Mouse (Mus musculus): ENCODE results near the gene Mcidas.

Mcidas gene

GRCm38 (mm10) chr13:112993531-112994152 lies at the start of gene Mcidas:
Mcidas (plus strand) TSS chr13:112993845.
- DNase-seq (ENCODE audit: low read depth), result no peak

- DNase-seq (ENCODE audit: low read depth), result no peak
Observed at GRCm38 (mm10) chr13:112945312-112945711, 48.3 kb upstream of the Mcidas start.

GRCm38 (mm10) chr13:112945900-112946299 lies 47.7 kb upstream of the Mcidas start:
- peak; percentile 35 for DNase-seq (ENCODE audit: low read depth)

- DNase-seq (ENCODE audit: low read depth), result no peak
Observed at GRCm38 (mm10) chr13:112954067-112954466, 39.6 kb upstream of the Mcidas start.

GRCm38 (mm10) chr13:112963081-112963480 lies 30.6 kb upstream of the Mcidas start:
- no peak for DNase-seq (ENCODE audit: low read depth)

- DNase-seq (ENCODE audit: low read depth), result no peak
Observed at GRCm38 (mm10) chr13:112964421-112964820, 29.2 kb upstream of the Mcidas start.

GRCm38 (mm10) chr13:112967267-112967666 lies 26.4 kb upstream of the Mcidas start:
- no peak for DNase-seq (ENCODE audit: low read depth)

DNA sequence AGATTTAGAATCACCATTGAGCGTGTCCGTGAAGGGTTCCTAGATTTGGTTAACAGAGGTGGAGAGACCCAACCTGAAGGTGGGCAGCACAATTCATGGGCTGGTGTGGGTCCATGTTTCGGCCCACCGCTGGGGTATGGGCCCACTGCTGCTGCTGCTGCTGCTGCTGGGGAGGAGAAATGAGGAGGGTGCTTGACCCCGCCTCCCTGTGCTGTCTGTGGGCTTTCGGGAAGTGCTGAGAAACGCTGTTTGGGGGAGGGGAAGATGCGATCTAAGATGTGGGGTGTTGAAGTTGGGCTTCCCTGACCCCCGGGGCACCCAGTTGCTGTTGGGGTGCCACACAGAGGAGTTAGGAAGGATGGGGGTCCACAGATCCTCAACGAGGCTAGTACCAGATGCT lies 16.9 kb upstream of the Mcidas start:
- no peak for DNase-seq (ENCODE audit: low read depth)

DNA sequence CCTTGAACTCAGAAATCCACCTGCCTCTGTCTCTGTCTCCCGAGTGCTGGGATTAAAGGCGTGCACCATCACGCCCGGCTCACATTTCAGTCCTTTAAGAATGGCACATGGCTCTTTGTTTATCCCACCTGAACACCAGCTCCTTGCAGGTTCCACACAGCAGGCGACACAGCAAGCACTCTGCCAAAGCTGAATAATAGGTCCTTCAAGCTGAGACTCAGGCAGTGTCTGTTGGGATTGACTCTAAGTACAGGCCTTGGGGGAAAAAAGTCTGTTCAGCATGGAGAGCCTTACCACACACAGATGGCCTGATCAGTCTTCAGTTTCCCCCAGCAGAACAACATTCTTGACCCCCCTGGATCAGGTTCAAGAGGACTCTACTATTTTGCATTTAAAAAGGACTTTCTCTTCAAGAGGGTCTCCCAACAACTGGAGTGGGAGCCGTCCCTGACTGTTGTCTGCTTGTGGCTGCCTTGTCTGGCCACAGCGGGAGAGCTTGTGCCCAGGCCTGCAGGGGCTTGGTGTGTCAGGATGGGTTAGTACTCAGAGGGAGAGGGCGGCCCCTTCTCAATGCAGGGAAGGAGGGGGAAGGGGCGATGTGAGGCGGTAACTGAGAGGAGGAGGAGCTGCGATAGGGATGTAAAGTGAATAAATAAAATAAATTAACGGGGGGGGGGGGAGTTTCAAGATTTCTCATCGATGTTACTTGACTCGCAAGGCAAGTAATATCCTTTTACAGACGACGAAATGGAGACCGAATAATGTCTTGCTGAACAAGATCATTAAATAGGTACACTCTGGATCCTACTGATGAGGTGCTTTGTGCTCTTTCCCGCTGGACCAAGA lies 7.8 kb upstream of the Mcidas start:
- DNase-seq (ENCODE audit: low read depth), result no peak

DNA sequence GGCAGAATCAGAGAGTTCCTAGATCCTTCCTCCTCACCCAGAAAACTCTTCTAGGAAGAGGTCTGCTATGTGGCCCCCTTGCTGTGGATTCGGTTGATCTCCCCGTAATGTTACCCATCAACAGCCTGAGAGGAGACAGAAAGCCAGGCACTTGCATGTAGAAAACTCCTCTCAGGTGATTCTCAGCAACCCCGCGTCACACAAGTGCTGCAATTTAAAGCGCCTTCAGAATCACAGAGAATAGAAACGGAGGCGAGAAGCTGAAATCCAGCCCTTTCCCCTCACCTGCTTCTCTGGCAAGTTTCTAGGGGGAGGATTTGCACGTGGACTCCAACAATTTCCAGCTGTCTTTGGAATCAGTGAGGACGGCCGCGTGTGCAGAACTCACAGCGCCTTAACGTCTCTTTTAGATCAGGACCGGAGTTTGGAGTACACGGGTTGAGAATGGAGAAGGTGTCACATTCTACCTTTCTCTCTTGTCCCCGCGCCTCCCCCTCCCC lies 7.1 kb upstream of the Mcidas start:
- DNase-seq (ENCODE audit: low read depth), result no peak

- no peak for DNase-seq (ENCODE audit: low read depth)
Observed at GRCm38 (mm10) chr13:112987532-112987943, 6.1 kb upstream of the Mcidas start, which contains the start of gene Ccno. Ccno (plus strand) TSS chr13:112987802.

DNA sequence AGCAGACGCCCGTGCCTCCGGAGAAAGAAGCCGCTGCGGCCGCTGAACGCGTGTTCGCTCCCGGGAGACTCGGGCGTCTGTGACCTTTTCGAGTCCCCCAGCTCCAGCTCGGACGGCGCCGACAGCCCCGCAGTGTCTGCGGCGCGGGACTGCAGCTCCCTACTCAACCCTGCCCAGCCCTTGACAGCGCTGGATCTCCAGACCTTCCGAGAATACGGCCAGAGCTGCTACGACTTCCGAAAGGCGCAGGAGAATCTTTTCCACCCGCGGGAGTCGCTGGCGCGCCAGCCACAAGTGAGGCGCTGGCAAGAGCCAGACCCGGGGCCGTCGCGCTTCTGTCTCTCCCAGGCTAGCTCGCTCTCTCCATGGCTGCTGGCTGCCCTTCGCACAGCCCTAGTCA lies 5.7 kb upstream of the Mcidas start:
- DNase-seq (ENCODE audit: low read depth), result no peak

DNA sequence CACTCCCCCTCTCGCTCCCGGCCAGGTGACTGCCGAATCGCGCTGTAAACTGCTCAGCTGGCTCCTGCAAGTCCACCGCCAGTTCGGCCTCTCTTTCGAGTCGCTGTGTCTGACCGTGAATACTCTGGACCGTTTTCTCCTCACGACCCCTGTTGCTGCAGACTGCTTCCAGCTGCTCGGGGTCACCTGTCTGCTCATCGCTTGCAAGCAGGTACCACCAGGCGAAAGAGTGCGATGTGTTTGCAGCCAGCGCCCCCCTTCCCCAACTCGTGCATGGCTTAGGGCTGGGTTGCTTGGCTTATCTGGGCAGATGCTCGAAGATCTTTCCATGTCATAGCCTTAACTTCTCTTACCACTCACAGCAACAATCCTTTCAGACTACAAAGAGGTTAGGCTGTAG lies 4.8 kb upstream of the Mcidas start:
- no peak for DNase-seq (ENCODE audit: low read depth)

- DNase-seq (ENCODE audit: low read depth), result no peak
Observed at GRCm38 (mm10) chr13:112989541-112989940, 4.1 kb upstream of the Mcidas start.

- DNase-seq (ENCODE audit: low read depth), result peak; percentile 58
Observed at GRCm38 (mm10) chr13:112990346-112990745, 3.3 kb upstream of the Mcidas start.

GRCm38 (mm10) chr13:112994191-112994590 lies 546 bp downstream of the Mcidas start:
- DNase-seq (ENCODE audit: low read depth), result no peak

DNA sequence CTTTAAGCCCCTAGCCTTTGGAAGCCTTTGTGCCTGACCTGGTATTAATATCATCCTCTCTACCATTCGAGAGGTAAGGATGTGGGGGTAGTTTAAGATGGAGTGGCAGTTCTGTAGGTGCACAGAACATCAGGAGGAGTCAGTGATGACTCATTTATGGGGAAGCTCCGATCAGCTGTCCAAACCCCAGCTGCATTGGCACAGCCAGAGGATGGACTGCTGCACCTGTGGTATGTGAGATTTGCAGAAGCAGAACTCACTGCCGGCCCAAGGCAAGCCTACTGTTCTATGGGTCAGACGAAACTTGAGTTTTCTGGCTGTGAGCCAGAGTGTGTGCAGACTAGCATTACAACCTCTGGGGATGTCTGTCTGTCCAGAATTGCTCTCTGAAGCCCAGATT lies 2.8 kb downstream of the Mcidas start:
- DNase-seq (ENCODE audit: low read depth), result peak; percentile 19

DNA sequence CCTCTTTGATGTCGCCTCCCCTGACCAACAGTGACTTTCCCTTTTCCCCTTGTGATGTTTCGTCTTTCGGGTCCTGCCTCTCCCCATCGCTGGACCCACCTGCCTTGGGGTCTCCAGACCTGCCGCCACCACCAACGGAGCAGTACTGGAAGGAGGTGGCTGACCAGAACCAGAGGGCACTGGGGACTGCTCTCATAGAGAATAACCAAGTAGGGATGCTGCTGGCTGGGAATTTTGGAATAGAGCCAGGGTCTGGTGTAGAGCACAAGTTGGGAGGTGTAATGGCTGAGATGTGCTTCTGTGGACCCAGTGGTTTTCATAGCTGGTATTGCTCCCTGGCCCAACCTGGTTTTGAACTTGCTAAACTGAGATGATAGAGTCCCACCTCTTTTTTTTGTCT lies 3.7 kb downstream of the Mcidas start:
- no peak for DNase-seq (ENCODE audit: low read depth)

DNA sequence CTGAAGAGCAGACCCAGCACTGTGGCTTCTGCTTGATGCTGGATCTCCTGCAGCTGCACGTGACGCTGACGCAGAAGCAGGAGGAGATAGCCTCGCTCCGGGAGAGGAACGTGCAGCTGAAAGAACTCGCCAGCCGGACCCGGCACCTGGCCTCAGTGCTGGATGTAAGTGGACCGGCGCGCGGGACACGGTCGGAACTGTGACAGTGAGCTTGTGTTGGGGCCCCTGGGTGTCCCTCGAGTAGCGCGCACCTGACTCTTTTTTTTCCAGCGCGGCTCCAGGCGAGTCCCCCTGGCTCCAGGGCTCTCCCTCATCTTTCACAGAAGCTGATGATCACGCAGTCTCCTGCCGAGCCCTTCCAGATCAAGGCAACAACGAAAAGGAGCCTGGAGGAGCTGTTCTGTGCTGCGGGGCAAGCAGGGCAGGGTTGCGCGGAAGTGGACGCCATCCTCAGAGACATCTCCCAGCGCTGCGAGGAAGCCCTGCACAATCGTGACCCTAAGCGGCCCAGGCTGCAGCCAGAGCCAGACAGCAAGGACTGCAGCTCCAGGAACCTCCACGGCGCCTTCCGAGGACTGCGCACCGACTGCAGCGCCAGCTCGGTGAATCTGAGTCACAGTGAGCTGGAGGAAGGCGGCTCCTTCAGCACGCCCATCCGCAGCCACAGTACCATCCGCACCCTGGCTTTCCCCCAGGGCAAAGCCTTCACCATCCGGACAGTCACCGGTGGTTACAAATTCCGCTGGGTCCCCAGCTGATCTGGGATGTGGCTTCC lies 5.0 kb downstream of the Mcidas start:
- DNase-seq (ENCODE audit: low read depth), result no peak

- DNase-seq (ENCODE audit: low read depth), result no peak
Observed at GRCm38 (mm10) chr13:113000090-113000489, 6.4 kb downstream of the Mcidas start.

DNA sequence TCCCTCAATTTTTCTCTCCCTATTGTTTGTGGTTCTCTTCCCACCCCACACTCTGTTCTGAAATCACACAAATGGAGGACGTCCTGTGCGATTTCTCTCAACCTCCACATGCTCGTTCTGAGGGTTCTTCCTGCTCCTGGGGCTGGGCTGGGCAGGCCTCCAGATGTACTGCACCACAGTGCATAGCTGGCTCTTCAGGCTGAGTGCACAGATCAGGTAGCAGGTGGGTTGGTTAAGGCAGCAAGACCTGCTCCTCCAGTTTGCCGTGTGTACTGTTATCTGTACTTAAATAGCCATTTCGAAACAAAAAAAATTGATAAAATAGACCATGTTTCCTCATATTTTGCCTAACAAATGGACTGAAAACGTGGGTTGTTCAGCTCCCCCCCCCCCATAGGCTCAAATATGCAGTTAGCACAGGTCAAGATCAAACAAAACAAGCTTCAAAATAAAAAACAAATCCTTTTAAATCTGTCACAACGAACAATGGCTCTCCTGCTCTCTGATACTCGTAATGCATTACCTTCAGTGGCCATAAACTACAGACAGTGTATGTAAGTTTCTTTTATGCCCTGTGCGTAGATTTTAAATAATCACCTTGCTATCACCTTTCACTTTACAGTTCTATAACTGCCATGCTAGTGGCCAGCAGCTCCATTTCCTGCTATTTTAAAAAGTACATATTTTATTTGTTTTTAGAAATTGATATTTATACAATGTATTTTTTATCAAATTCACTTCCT lies 7.1 kb downstream of the Mcidas start:
- no peak for DNase-seq (ENCODE audit: low read depth)

DNA sequence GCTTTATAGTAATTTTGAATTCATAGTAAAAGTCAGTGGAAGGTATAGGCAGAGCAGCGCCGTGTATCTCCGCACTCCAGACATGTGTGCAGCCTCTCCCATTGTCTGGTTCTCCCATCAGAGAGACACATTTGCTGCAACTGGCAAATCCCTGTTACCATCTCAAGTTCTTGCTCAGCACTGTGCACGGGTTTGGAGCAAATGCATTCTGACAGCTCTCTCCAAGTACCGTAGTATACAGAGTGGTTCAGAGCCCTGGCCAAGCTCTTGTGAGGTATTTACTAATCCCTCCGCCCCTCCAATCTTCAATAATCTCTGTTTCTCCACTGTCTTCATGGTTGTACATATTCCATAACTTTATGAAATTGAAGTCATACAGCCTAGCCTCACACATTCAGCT lies 19.0 kb downstream of the Mcidas start:
- DNase-seq (ENCODE audit: low read depth), result no peak

Measured in 416B (cell line).